Mouse (Mus musculus) liver, embryonic 14.5 days (tissue): ENCODE data around the gene Olfr346. TPM values are rescaled to one million over a fixed set of nuclear protein-coding genes. Genes with fewer than 3 reads are reported as not detected.

ENCODE experiments used
- ATAC-seq: fragments of 200-750 bp; cut with Nextera tagmentation; 2 replicates; pipeline ENCODE4 v1.8.0; 2017; ENCODE audit warnings: moderate number of reproducible peaks, mild to moderate bottlenecking, moderate library complexity; ENCODE audit not compliant: insufficient read depth
- DNase-seq, 3 experiments: peaks; one replicate each; pipeline ENCODE4 v3.0.0-alpha.2; 2012 to 2013; ENCODE audit warnings: low read depth in 3 of 3, low spot score in 3 of 3
- H3K27ac ChIP-seq: fragments of 300-500 bp; sonication (generic); 2 replicates; pipeline ENCODE4 v1.5.1; 2014; ENCODE audit warnings: moderate library complexity, mild to moderate bottlenecking, control low read depth, inconsistent platforms
- H3K27me3 ChIP-seq: fragments of 300-500 bp; sonication (generic); 2 replicates; pipeline ENCODE4 v1.6.1; 2014; ENCODE audit warnings: mild to moderate bottlenecking, low read length, moderate library complexity; ENCODE audit not compliant: control insufficient read depth, insufficient read depth
- H3K36me3 ChIP-seq: fragments of 300-500 bp; sonication (generic); replicated peaks from 2 replicates; pipeline ENCODE4 v1.6.1; 2014; ENCODE audit warnings: low read depth; ENCODE audit not compliant: control insufficient read depth, insufficient read depth
- H3K4me1 ChIP-seq, 2 experiments: fragments of 200-500 bp in 1 of 2; fragments of 300-500 bp in 1 of 2; sonication (generic) in 1 of 2; replicated peaks; 2 replicates each; pipeline ENCODE4 v1.6.1; 2012 to 2014; ENCODE audit warnings: antibody characterized with exemption in 1 of 2, inconsistent platforms in 1 of 2, low read length in 1 of 2; ENCODE audit not compliant: control insufficient read depth in 2 of 2, insufficient read depth in 2 of 2
- H3K4me2 ChIP-seq: fragments of 300-500 bp; sonication (generic); 2 replicates; pipeline ENCODE4 v1.6.1; 2014; ENCODE audit warnings: low read depth, mild to moderate bottlenecking, control low read depth, moderate library complexity
- H3K4me3 ChIP-seq, 2 experiments: fragments of 200-500 bp in 1 of 2; fragments of 300-500 bp in 1 of 2; sonication (generic) in 1 of 2; 2 replicates each; pipeline ENCODE4 v1.5.1; 2012 to 2014; ENCODE audit warnings: low read depth in 2 of 2, low read length in 2 of 2, mild to moderate bottlenecking in 2 of 2, control low read depth in 1 of 2, inconsistent platforms in 1 of 2, moderate library complexity in 1 of 2; ENCODE audit not compliant: insufficient read depth in 1 of 2
- H3K9ac ChIP-seq: fragments of 300-500 bp; sonication (generic); replicated peaks from 2 replicates; pipeline ENCODE4 v1.6.1; 2014; ENCODE audit warnings: mild to moderate bottlenecking, control low read depth, moderate library complexity
- H3K9me3 ChIP-seq: fragments of 300-500 bp; sonication (generic); 2 replicates; pipeline ENCODE4 v1.6.1; 2016; ENCODE audit warnings: low read length, mixed read lengths; ENCODE audit not compliant: control insufficient read depth
- CTCF ChIP-seq: IDR thresholded peaks from 2 replicates; pipeline ENCODE4 v1.5.1; 2016; ENCODE audit warnings: antibody characterized with exemption, low read depth, control low read depth
- EP300 ChIP-seq: IDR thresholded peaks from 2 replicates; pipeline ENCODE4 v1.6.1; 2016; ENCODE audit warnings: antibody characterized with exemption, low read depth
- WGBS: fragments of 180-500 bp; shearing (Covaris S2); extraction: QIAGEN DNeasy Blood & Tissue Kit; methylation state at CpG from one replicate; pipeline ENCODE4 v1.1.7; 2014; ENCODE audit not compliant: insufficient replicate concordance; 5-methylcytosine and 5-hydroxymethylcytosine counted together
- polyA plus RNA-seq, 2 experiments: library from polyadenylated mRNA; depleted of rRNA in 1 of 2; stranded (reverse) in 1 of 2; unstranded in 1 of 2; fragments of >200 nt; fragmentation: Nextera tagmentation in 1 of 2; extraction: Ambion mirVana in 1 of 2; gene quantifications; 2 replicates each; pipeline versions ENCODE4 v1.2.1 to v1.2.3; 2012 to 2014

Olfr346 gene
- not detected in 2 replicates for polyA plus RNA-seq (2012; rRNA removed)
- polyA plus RNA-seq (2014; fragmentation: Nextera tagmentation; extraction: Ambion mirVana), result not detected in 2 replicates

DNA sequence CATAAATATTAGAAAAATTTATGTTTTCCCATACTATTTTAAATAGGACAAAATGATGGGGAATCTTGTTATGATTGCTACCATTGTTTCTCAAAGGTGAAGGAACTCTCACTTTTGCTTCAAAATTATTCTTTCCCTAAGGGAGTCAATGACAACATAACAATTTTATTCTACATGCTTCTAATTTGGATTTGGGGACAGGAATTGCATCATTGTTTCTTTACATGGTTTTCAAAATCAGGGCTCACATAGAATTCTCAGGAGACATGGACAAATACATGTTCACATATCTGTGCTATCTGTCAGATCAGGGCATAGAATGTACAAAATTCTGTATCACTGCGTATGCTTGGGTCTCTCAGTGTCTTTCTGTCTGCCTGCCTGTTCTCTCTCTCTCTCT lies at the start of gene Olfr346:
Gene Olfr346, plus strand, starts transcription at position 301 of the 400 bp plus-strand sequence.
- TF ChIP-seq EP300 (no peak), CTCF (no peak)

DNA sequence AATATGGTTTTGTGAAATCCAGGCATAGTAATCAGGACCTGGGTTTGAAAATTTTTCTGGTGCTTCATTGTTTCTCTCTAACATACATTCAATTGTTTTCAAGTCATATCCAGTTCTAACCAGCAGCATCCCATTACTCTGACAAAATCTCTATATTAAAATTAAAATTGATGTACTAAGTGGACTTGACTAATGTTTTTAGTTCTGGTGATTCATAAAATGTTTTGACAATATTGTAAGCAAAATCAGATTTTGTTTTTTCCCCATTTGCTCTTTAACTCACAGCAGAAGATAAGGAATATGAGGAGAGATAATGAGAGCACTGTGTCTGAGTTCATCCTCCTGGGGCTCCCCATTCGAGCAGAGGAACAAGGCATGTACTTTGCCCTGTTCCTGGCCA lies 45.8 kb upstream of the Olfr346 start, which contains the start of gene Olfr345:
Gene Olfr345, plus strand, starts transcription at position 301 of the 400 bp plus-strand sequence.
- no peak within 1 kb of the TSS for H3K9ac ChIP-seq
- H3K36me3 ChIP-seq, result no peaks in the 10 kb centered on the region
- no peak within 1 kb of the TSS for H3K27ac ChIP-seq
- no peak within 1 kb of the TSS for H3K4me3 ChIP-seq
- DNase-seq (no peak), ATAC-seq (no peak)
- H3K4me2 ChIP-seq, result no peak within 1 kb of the TSS
- WGBS, result 24% methylated on average over 1 of the region's 1 CpGs
- H3K4me1 ChIP-seq, result no peaks in the 10 kb centered on the region
- no peaks in the 10 kb centered on the region for H3K27me3 ChIP-seq
- H3K9me3 ChIP-seq, result no peaks in the 10 kb centered on the region
- no peak for TF ChIP-seq EP300

More for the DNA sequence above, at the start of gene Olfr346:
- Histone ChIP-seq H3K9ac (no peak within 1 kb of the TSS), H3K36me3 (no peaks in the 10 kb centered on the region), H3K4me3 (no peak within 1 kb of the TSS), H3K9me3 (no peaks in the 10 kb centered on the region), H3K4me2 (no peak within 1 kb of the TSS), H3K4me1 (no peaks in the 10 kb centered on the region), H3K27me3 (no peaks in the 10 kb centered on the region), H3K27ac (no peak within 1 kb of the TSS)
- ATAC-seq (no peak), DNase-seq (no peak)
- WGBS, result 52% methylated on average over 1 of the region's 1 CpGs

DNA sequence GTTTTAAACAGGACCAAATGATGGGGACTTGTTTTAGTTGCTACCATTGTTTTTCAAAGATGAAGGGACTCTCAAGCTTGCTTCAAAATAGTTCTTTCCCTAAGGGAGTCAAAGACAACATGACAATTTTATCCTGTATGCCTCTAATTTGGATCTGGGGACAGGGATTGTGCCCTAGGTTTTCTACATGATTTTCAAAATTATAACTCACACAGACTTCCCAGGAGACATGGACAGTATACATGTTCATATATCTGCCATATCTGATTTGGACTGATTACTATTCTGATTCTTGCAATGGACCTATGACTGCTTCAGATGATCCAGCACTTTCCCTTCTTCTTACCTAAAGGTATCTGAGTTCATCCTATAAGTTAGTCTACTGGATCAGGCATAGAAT lies 46.0 kb downstream of the Olfr346 start, which contains the start of gene Olfr347:
Gene Olfr347, plus strand, starts transcription at position 301 of the 400 bp plus-strand sequence.
- Histone ChIP-seq H3K4me2 (no peak within 1 kb of the TSS), H3K4me1 (no peaks in the 10 kb centered on the region), H3K9me3 (no peaks in the 10 kb centered on the region), H3K9ac (no peak within 1 kb of the TSS), H3K27me3 (no peaks in the 10 kb centered on the region), H3K4me3 (no peak within 1 kb of the TSS), H3K36me3 (no peaks in the 10 kb centered on the region), H3K27ac (no peak within 1 kb of the TSS)
- ATAC-seq, result no peak
- no peak for DNase-seq
- no peak for TF ChIP-seq CTCF
- no peak for TF ChIP-seq EP300

DNA sequence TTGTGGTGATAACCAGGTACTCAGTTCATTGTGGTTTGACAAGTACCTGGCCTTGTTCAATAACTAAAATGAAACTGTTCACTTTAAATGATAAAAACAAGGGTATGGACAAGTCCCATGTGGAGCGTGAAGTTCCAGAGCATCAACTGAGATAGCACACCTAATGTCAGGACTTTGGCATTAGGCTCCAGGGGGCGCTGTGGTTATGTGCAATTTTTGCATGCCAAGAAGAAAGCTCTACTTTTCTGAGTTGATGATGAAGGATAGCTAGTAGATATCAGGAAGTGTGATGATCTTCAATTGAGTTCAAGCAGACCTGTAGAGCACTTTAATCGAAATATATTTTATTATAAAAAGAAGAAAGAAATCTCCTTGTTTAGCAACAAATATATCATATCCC lies 50.6 kb downstream of the Olfr346 start:
- H3K36me3 ChIP-seq, result no peaks in the 10 kb centered on the region

More for the DNA sequence above, 50.6 kb downstream of the Olfr346 start:
- WGBS, result 39% methylated on average over 3 of the region's 3 CpGs
- no peaks in the 10 kb centered on the region for H3K4me1 ChIP-seq
- H3K4me2 ChIP-seq, result no peak overlapping the region
- no peak overlapping the region for H3K9ac ChIP-seq
- no peaks in the 10 kb centered on the region for H3K27me3 ChIP-seq
- H3K27ac ChIP-seq, result no peak overlapping the region
- no peak overlapping the region for H3K4me3 ChIP-seq
- no peaks in the 10 kb centered on the region for H3K9me3 ChIP-seq
- TF ChIP-seq CTCF (no peak), EP300 (no peak)
- ATAC-seq, result no peak
- no peak for DNase-seq

Other genes with a start within 250 kb of the Olfr346 start
- not detected in 2 replicates for gene Olfr340, start 233.2 kb upstream of the Olfr346 start, polyA plus RNA-seq (2012; rRNA removed)
- gene Olfr340, start 233.2 kb upstream of the Olfr346 start, polyA plus RNA-seq (2014; fragmentation: Nextera tagmentation; extraction: Ambion mirVana), result not detected in 2 replicates
- gene Olfr341, start 203.3 kb upstream of the Olfr346 start, polyA plus RNA-seq (2012; rRNA removed), result not detected in 2 replicates
- gene Olfr341, start 203.3 kb upstream of the Olfr346 start, polyA plus RNA-seq (2014; fragmentation: Nextera tagmentation; extraction: Ambion mirVana), result not detected in 2 replicates
- gene Olfr342, start 160.8 kb upstream of the Olfr346 start, polyA plus RNA-seq (2012; rRNA removed), result not detected in 2 replicates
- gene Olfr342, start 160.8 kb upstream of the Olfr346 start, polyA plus RNA-seq (2014; fragmentation: Nextera tagmentation; extraction: Ambion mirVana), result not detected in 2 replicates
- gene Olfr344, start 119.1 kb upstream of the Olfr346 start, polyA plus RNA-seq (2012; rRNA removed), result not detected in 2 replicates
- not detected in 2 replicates for gene Olfr344, start 119.1 kb upstream of the Olfr346 start, polyA plus RNA-seq (2014; fragmentation: Nextera tagmentation; extraction: Ambion mirVana)
- not detected in 2 replicates for gene Olfr345, start 45.7 kb upstream of the Olfr346 start, polyA plus RNA-seq (2012; rRNA removed)
- not detected in 2 replicates for gene Olfr345, start 45.7 kb upstream of the Olfr346 start, polyA plus RNA-seq (2014; fragmentation: Nextera tagmentation; extraction: Ambion mirVana)
- not detected in 2 replicates for gene Olfr347, start 46.1 kb downstream of the Olfr346 start, polyA plus RNA-seq (2012; rRNA removed)
- not detected in 2 replicates for gene Olfr347, start 46.1 kb downstream of the Olfr346 start, polyA plus RNA-seq (2014; fragmentation: Nextera tagmentation; extraction: Ambion mirVana)
- not detected in 2 replicates for gene Olfr348, start 98.5 kb downstream of the Olfr346 start, polyA plus RNA-seq (2012; rRNA removed)
- not detected in 2 replicates for gene Olfr348, start 98.5 kb downstream of the Olfr346 start, polyA plus RNA-seq (2014; fragmentation: Nextera tagmentation; extraction: Ambion mirVana)
- gene Olfr50, start 104.8 kb downstream of the Olfr346 start, polyA plus RNA-seq (2012; rRNA removed), result not detected in 2 replicates
- not detected in 2 replicates for gene Olfr50, start 104.8 kb downstream of the Olfr346 start, polyA plus RNA-seq (2014; fragmentation: Nextera tagmentation; extraction: Ambion mirVana)
- gene Olfr3, start 131.2 kb downstream of the Olfr346 start, polyA plus RNA-seq (2012; rRNA removed), result not detected in 2 replicates
- not detected in 2 replicates for gene Olfr3, start 131.2 kb downstream of the Olfr346 start, polyA plus RNA-seq (2014; fragmentation: Nextera tagmentation; extraction: Ambion mirVana)
- not detected in 2 replicates for gene Olfr350, start 160.5 kb downstream of the Olfr346 start, polyA plus RNA-seq (2012; rRNA removed)
- not detected in 2 replicates for gene Olfr350, start 160.5 kb downstream of the Olfr346 start, polyA plus RNA-seq (2014; fragmentation: Nextera tagmentation; extraction: Ambion mirVana)
- not detected in 2 replicates for gene Olfr351, start 176.9 kb downstream of the Olfr346 start, polyA plus RNA-seq (2012; rRNA removed)
- gene Olfr351, start 176.9 kb downstream of the Olfr346 start, polyA plus RNA-seq (2014; fragmentation: Nextera tagmentation; extraction: Ambion mirVana), result not detected in 2 replicates
- gene Olfr352, start 182.7 kb downstream of the Olfr346 start, polyA plus RNA-seq (2012; rRNA removed), result not detected in 2 replicates
- gene Olfr352, start 182.7 kb downstream of the Olfr346 start, polyA plus RNA-seq (2014; fragmentation: Nextera tagmentation; extraction: Ambion mirVana), result not detected in 2 replicates
- gene Olfr353, start 207.1 kb downstream of the Olfr346 start, polyA plus RNA-seq (2012; rRNA removed), result not detected in 2 replicates
- not detected in 2 replicates for gene Olfr353, start 207.1 kb downstream of the Olfr346 start, polyA plus RNA-seq (2014; fragmentation: Nextera tagmentation; extraction: Ambion mirVana)
- not detected in 2 replicates for gene Olfr354, start 219.9 kb downstream of the Olfr346 start, polyA plus RNA-seq (2012; rRNA removed)
- gene Olfr354, start 219.9 kb downstream of the Olfr346 start, polyA plus RNA-seq (2014; fragmentation: Nextera tagmentation; extraction: Ambion mirVana), result not detected in 2 replicates
- gene Olfr355, start 243.1 kb downstream of the Olfr346 start, polyA plus RNA-seq (2012; rRNA removed), result not detected in 2 replicates
- not detected in 2 replicates for gene Olfr355, start 243.1 kb downstream of the Olfr346 start, polyA plus RNA-seq (2014; fragmentation: Nextera tagmentation; extraction: Ambion mirVana)